17 mouse cellular contexts compared by ENCODE assay signal in the genomic region with DNA sequence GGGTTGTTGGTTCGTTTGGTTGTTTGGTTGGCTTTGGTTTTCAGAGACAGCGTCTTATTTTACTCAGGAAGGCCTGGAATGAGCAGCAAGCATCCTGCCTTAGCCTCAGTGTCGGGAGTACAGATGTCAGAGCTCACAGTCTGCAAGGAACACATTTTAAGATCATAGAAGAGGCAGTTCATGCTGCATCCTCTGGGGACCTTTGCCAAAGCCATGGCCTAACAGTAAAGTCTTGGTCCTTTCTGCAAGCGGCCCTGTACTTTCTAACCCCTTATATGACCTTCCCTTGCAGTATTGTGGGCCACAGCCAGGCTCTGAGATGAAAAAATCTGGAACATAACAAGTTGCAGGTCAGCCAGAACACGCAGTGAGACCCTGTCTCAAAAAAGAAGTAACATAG. TPM values are rescaled to one million over a fixed set of nuclear protein-coding genes. Genes with fewer than 3 reads are reported as not detected.
DNase-seq lines count a peak whose midpoint lies in the region; ATAC-seq lines count a peak whose summit lies in the region.
"Had no signal": no experiment of that assay in that cellular context is flagged by ENCODE, and none has a peak within 500 bp of the region (broad histone marks: within the 10 kb centered on the region; RNA-seq: fewer than 3 reads in every experiment).

No protein-coding gene starts in this region.

- no peak overlapping the region for H3K9ac ChIP-seq in heart, embryonic 11.5 days (ENCODE audit: low read depth, low read length)
- H3K9ac ChIP-seq in lung, embryonic 16.5 days (ENCODE audit: low read length), result no peak overlapping the region
- H3K9ac ChIP-seq: forebrain, embryonic 13.5 days; forebrain, postnatal 0 days; hindbrain, embryonic 13.5 days had no signal

- H3K4me1 ChIP-seq in heart, embryonic 11.5 days (ENCODE audit: control insufficient read depth, insufficient read depth, low read length), result peaks cover 9% of the 10 kb centered on the region
- peaks cover 12% of the 10 kb centered on the region for H3K4me1 ChIP-seq in lung, embryonic 16.5 days (replicated peaks; ENCODE audit: control insufficient read depth, insufficient read depth, low read length)
- H3K4me1 ChIP-seq: hindbrain, embryonic 13.5 days had no signal

- ATAC-seq in heart, embryonic 11.5 days (replicated peaks; ENCODE audit: insufficient number of reproducible peaks, low FRiP score, low TSS enrichment), result no peak
- ATAC-seq in lung, embryonic 16.5 days (ENCODE audit: low read depth), result no peak
- ATAC-seq: forebrain, embryonic 13.5 days; forebrain, postnatal 0 days had no signal

- peak; percentile 27 for DNase-seq in heart, adult 11 months
- DNase-seq in kidney, adult 9 months, result peak; percentile 13
- DNase-seq in kidney, adult 11 months, result no peak
- no peak for DNase-seq in lung, adult 18-20 months
- peak; percentile 6 to 34 for DNase-seq in kidney, postnatal 36 days
- DNase-seq in spleen, postnatal 10 days (ENCODE audit: low spot score in 2 of 2), result no peak
- DNase-seq: adrenal gland, postnatal 10 days; cerebellum, adult 2 months; cerebellum, postnatal 10 days; forebrain, postnatal 0 days; gastrocnemius, postnatal 14 days; heart, postnatal 10 days had no signal

- H3K4me3 ChIP-seq in heart, embryonic 11.5 days (ENCODE audit: low read depth, low read length), result no peak overlapping the region
- no peak overlapping the region for H3K4me3 ChIP-seq in lung, embryonic 16.5 days (ENCODE audit: low read length)
- H3K4me3 ChIP-seq: embryonic facial prominence, embryonic 10.5 days; forebrain, embryonic 13.5 days; hindbrain, embryonic 13.5 days had no signal

- H3K36me3 ChIP-seq in heart, embryonic 11.5 days (ENCODE audit: control insufficient read depth, insufficient read depth, low read length), result no peaks in the 10 kb centered on the region
- H3K36me3 ChIP-seq in lung, embryonic 16.5 days (ENCODE audit: control insufficient read depth, insufficient read depth, low read length), result no peaks in the 10 kb centered on the region
- H3K36me3 ChIP-seq: embryonic facial prominence, embryonic 10.5 days; hindbrain, embryonic 13.5 days had no signal

- 57% methylated on average over 5 of the region's 5 CpGs for WGBS in heart, embryonic 11.5 days (ENCODE audit: insufficient replicate concordance)
- 58% methylated on average over 5 of the region's 5 CpGs for WGBS in lung, embryonic 16.5 days

- H3K4me2 ChIP-seq in heart, embryonic 11.5 days, result no peak overlapping the region
- no peak overlapping the region for H3K4me2 ChIP-seq in lung, embryonic 16.5 days (ENCODE audit: low read depth, low read length)
- H3K4me2 ChIP-seq: forebrain, embryonic 13.5 days; hindbrain, embryonic 13.5 days had no signal

- no peaks in the 10 kb centered on the region for H3K27me3 ChIP-seq in heart, embryonic 11.5 days (ENCODE audit: control insufficient read depth, insufficient read depth, low read length)
- H3K27me3 ChIP-seq in lung, embryonic 16.5 days (ENCODE audit: control insufficient read depth, insufficient read depth, low read depth, low read length), result no peaks in the 10 kb centered on the region
- H3K27me3 ChIP-seq: forebrain, embryonic 13.5 days had no signal

- H3K27ac ChIP-seq in heart, embryonic 11.5 days (ENCODE audit: low read depth, low read length), result no peak overlapping the region
- 0 out of 2 replicates have a peak overlapping the region, but pooled peaks have one; percentile 34 for H3K27ac ChIP-seq in lung, embryonic 16.5 days (ENCODE audit: low read length)
- H3K27ac ChIP-seq: embryonic facial prominence, embryonic 10.5 days; forebrain, embryonic 13.5 days; hindbrain, embryonic 13.5 days had no signal

- no peaks in the 10 kb centered on the region for H3K9me3 ChIP-seq in heart, embryonic 11.5 days (replicated peaks; ENCODE audit: control insufficient read depth, low read length)
- no peaks in the 10 kb centered on the region for H3K9me3 ChIP-seq in lung, embryonic 16.5 days (ENCODE audit: control insufficient read depth, low read length)
- H3K9me3 ChIP-seq: embryonic facial prominence, embryonic 10.5 days; forebrain, embryonic 13.5 days; hindbrain, embryonic 13.5 days had no signal

RNA-seq across cellular contexts. Expression of gene Ccn1, which starts 38.1 kb away (rescaled TPM):
- 55.6 and 61.9 TPM in 2 replicates for polyA plus RNA-seq in heart, embryonic 11.5 days (2014; fragmentation: Nextera tagmentation; extraction: Ambion mirVana)
- 60.1 and 78.3 TPM in 2 replicates for polyA plus RNA-seq in lung, embryonic 16.5 days (2015; fragmentation: Nextera tagmentation; extraction: Ambion mirVana)

Comparison
In these comparisons a context has a peak if more than half of its experiments do, and no peak if none do; other contexts are left out.
1. DNase-seq: peak in heart, adult 11 months (single experiment), kidney, adult 9 months (single experiment) and kidney, postnatal 36 days (2 of 2); none in kidney, adult 11 months (single experiment), lung, adult 18-20 months (0 of 2) and spleen, postnatal 10 days (0 of 2).